Mouse (Mus musculus) adrenal gland, adult (tissue): Measurements from ENCODE around the gene Slc27a4.

Experiments
- DNase-seq, 2 experiments: peaks; one replicate each; pipeline ENCODE4 v3.0.0; 2022 to 2023; ENCODE audit warnings: low spot score in 1 of 2; ENCODE audit not compliant: inconsistent age in 2 of 2

The Slc27a4 gene

DNA sequence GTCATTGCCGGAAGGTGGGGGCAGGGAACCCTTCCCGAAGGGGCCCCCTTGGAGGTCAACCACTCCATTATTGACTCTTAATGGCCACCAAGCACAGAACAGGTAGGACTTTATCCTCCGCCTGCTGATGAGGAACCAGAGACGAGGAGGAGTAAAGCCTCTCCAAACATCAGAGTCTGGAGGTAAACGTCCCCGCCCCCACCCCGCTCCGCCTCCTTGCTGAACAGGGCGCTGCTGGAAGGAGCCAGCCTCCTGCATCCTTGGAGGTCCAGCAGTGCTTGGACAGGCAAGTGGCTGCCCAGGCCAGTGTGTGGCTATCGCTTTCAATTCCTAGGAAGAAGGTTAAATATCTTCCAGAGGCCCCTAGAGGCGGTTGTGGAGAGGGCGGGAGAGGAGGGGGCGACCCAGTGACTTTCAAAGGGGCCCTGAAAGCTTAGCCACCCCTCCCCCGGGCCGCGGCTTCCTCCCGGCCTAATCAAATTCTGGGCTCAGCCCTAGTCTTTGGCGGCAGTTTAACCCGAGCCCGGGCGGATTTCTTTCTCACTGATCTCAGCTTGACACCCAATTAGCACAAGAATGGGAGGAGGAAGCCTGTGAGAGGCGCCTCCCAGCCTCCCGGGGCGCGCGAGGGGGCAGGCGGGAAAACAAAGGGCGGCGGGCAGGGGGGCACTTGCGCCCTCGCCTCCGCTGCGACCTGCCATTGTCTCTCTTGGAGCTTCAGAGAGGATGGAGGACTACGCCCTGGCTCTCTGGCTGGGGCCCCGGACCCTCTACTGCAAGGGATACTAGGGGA lies 17.8 kb downstream of the Slc27a4 start, which contains the start of gene Urm1:
TSS of gene Urm1 (plus strand) at position 51 of the 793 bp plus-strand sequence.
- peak; percentile 55 to 83 for DNase-seq

DNA sequence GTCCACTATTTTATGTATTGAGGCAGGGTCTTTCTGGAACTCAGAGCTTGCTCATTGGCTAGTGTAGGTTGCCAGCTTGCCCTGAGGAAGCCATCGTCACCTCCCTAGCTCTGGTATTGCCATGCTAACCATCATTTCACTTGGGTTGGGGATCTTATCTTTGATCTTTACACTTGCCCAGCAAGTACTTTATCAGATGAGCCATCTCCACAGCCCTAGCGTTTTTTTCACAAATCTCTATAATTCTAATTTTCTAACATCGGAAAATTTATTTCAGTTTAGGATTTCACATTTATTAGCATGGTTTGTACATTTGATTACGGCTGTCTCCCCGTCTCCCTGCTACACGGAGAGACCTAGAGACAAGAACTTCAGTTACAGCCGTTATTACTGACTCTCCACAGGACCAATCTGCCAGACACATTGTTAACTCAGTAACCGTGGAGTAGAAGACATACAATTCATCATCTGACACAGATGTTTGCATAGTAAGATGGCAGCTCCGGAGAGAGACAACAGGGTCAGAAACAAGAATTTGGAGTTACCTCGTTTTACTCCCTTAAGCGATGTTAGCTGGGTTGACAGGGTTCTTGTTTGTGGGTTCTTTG lies 24.0 kb downstream of the Slc27a4 start:
- DNase-seq = no peak

DNA sequence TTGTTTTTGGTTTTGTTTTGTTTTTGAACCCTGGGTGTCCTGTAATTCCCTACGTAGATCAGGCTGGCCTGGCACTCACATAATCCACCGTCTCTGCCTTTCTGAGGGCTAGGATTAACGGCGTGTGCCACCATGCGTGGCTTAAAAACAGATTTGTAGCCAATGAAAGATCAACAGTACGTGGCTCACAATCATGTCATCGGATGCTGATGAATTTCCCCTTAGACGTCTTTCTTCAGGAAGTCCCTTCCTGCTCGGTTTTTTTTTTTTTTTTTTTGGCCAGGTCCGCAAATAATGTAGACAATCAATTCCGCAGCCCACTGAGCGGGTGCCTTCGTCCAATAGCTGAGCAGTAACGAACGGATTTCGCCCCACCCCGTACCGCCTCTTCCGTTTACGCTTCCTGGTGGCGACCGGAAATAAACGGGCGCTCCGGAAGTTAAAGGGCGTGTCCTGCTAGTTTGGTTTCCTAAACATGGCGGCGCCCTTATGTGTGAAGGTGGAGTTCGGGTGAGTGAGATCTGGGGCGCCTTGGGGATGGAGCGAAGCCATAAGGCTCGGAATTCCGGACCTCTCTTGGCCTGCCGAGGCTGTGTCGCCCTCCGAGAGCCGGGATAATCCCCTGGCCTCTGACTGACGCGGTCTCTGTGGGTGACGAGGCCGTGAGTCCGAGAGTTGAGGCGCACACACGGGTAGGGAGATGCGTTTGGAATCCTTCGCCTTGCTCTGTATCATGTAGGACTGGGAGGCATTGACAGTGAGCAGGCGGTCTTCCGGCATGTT lies 24.7 kb downstream of the Slc27a4 start:
- DNase-seq = peak; percentile 97 to 98

DNA sequence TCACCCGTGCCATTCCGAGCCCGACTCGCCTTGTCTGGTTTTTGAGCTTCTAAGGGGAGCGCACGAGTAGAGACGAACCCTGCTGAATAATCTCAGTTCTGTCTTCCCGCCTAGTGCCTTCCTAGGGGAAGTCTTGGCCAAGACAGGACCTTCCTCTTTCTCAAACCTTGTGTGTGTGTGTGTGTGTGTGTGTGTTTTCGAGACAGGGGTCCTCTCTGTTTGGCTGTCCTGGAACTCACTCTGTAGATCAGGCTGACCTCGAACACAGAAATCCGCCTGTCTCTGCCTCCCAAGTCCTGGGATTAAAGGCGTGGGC lies 25.2 kb downstream of the Slc27a4 start:
- DNase-seq = no peak

DNA sequence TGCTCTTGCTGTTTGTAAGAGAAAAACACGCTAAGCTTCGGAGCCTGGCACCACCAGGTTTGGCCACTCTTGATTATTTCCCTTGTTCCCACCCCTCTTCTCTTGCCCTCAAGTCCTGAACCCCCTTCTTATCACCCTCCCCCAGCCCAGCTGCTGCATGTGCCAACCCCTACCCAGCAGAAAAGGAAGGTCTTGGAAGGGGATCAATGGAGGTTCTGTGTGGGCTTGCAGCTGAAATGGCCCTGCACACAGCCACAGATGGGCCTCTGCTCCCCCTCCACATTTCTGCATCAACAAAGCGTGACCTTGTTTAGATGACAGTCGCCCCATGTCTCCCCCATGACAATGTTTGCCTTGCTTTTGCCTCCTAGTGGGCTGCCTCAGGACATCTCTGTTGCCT lies 28.7 kb downstream of the Slc27a4 start:
- DNase-seq = no peak

DNA sequence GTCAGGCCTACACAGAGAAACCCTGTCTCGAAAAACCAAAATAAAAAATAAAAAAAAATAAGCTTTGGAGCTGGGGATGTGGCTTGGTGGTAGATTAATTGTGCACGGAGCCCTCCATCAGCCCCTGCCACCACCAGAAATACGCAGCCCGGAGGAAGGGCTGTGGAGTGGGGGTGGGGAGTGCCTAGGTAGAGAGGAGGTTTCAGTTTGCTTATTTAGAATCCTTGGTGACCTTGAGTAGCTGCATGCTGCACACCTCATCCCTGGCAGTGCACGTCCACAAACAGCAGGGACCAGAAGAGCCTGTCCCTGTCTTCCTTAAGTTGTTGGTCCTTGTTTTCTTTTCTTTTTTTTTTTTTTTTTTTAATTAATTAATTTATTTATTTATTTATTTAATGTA lies 31.4 kb downstream of the Slc27a4 start:
- DNase-seq = no peak

DNA sequence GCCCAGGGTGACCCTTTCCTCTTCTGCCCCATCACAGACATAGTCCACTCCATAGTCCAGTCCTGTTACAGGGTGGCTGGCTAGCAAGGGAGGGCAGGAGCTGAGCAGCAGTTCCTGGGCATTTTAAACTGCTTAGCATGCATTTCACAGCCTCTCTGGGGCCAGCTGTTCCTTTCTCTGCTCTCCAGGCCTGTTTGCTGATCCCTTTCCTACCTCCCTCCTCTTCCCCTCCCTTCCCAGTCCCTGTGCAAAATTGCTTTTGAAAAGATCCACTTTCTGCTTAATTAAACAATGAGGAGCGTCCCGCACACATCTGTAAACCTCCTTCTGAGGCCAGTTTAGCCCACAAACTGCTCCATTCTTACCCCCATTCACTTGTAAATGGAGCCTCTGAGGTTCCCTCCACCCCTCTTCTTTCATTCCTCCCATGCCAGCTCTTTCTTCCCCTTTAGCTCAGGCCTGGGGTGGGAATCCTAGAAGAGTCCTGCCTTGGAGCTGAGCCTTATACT lies 33.0 kb downstream of the Slc27a4 start:
- DNase-seq = no peak

DNA sequence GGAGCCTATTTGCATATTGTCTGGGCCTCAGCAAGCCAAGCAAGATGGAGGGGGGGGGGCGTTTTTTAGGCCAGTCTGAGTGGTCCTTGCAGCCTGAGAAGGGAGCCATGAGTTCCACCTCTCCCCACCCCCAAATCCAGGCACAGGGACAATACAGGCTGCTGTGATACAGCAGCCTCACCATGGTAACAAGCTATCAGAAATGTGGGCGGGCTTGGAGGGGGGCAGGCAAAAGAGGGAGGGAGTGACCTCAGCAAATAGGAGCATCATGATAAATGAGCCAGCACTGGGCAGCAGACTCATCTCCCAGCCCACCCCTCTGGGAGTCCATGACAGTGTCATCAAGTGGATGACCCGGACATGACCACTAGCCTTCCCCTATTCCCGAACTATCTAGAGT lies 37.0 kb downstream of the Slc27a4 start:
- no peak for DNase-seq

DNA sequence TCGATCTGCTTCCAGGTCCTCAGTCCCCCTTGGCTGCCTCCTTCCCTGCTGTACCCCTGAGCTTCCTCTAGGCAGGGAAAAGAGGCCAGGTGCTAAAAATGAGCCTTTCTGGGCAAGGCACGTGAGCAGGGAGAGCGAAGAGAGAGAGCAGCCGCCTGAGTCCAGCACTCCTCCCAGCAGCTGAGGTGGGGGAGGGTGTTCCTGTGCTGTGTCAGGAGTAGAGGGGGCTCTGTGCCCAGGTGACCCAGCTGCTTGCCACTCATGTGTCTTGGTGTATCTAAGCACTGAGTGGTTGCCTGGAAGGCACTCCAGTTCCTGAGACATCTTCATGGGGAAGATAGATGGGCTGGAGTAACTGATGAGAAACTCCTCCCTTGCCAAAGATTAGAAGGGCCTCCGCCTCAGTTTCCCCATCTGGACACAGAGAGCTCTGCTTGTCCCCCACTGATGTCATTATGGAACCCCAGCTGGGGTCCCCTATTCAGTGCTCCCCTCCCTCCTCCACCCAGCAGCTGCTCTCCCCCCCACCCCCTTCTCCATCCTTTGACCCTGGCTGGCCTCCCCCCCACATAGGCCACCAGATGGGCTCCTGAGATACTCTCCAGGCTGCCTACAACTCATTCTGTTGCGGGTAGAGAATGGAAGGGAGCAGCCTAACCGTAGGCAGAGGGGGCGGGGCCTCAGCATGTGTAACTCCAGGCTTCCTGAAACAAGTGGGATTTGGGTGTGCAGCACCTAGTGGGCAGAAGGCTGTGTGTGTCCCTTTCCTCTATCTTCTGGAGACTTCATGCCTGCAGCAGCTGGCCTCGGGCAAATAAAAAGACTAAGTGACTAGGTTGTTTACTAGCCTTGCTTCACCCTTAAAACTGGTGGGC lies 41.0 kb downstream of the Slc27a4 start:
- DNase-seq = no peak

DNA sequence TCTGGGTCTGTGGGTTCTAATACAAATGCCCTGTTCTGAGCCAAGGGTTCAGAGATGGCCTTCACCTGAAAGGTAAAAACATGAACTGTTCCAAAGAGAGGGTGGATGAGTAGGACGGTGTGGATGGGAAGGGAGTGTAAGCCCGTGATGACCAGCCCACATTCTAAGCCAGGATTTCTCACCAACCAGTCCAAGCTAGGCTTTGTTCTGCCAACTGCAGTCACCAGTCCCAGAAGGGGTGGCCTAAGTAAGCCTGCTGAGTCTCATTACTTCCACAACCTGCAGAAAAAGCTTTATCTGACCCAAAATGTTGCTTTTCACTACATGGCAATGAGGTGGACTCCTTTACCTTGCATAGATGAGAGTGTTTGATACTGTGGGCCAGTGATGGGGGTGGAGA lies 41.7 kb downstream of the Slc27a4 start:
- DNase-seq = no peak

DNA sequence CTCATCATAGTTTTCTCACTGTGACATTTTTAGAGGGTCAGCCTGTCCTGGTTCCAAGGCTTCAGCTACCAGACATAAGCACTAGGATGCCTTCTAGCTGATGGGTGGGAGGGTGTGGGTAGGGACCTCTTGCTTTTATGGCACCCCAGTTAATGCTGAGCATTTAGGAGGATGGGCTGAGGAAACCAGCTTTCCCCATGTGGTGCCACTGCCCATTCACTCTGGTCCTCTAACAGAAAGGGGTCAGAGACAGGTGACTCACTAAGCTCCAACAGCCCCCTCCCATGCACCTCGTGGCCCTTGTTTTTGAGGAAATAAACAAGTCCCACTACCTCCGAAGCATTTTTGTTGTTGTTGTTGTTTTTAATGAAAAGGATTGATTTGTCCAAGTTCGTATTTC lies 42.2 kb downstream of the Slc27a4 start:
- DNase-seq = no peak

DNA sequence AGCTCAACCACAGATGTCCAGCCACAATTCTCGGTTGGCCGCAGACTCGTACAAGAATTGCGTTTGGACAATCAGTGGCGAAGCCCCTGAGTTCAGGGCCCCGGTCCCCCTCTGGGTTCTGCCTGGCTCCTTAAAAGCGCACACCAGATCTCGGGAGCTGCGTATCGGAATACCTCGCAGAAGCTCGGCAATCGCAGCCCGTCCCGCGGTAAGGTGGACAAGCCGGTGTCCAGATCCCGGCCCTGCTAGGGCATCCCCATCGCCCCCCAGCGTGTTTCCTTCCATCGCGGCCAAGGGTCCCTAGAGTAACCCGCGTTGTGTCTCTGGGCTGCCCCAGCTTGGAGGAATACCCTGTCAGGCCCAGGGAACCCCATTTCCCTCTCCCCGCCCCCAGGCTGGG lies 43.2 kb downstream of the Slc27a4 start:
- DNase-seq = no peak

DNA sequence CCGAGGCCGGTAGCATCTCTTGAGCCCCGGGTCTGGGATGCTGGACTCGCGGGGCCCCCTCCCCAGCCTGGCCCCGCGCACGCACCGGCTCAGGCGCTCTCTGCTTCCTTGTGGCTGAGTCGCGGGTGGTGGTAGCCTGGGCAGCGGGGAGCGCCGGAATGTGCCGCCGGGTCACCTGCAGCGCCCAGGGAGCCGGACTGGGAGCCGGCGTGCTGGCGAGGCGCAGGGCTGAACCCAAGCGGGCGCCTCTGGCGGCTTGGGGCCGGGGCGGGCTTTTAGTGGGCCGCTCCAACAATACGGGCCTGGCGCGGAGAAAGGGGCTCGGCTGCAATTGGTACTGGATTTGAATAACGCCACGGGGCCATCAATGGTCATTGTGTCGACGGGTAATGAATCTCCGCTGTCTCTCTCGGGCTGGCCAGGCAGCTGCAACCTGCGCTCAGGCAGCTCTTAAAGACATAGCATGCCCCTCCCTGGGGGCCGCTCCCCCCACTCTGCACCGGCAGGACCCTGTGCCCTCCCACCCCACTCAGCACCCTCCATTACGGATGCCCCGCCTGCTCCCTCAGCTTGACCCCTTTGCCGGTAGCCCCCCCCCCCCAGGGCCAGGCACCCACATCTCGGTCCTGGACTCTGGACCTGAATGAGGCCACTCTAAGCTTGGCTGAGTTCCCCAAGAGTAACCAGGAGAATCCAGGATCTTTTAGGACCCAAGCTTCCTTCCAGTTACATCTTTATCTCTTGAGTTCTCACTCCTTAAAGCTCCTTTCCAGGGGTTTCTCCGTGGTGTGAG lies 43.8 kb downstream of the Slc27a4 start:
- DNase-seq = no peak

DNA sequence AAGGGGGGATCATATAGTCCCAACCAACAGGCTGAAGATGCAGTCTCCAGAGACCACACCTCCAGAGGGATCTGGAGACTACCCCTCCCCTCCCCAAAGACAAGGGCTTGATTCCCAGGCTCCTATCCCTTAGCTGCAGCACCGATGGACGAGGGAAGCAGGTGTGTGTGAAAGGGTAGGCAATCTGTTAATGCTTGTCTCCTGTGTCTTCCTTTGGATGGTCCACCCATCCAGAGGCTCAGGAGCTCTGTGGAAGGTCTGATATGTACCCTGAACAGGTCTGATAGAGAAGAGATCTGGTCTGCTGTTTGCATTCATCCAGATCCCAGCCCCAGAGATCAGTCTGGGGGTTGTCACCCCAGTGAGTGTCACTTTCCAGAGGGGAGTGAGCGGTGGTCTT lies 44.5 kb downstream of the Slc27a4 start:
- no peak for DNase-seq

DNA sequence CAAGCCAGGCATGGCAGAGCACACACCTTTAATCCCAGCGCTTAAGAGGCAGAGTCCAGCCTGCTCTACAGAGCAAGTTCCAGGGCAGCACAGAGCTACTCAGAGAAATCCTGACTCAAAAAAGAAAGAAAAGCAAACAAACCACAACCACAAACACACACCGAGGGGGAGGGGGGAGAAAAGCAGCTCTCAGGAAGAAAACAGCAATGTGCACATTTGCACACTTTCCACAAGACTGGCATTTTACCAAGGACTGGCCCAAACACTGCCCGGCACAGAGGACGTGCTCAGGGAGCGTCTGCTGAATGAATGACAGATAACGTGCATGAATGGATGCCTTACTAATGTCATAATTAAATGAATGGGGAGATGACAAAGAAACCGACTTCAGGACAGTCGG lies 46.6 kb downstream of the Slc27a4 start:
- no peak for DNase-seq

DNA sequence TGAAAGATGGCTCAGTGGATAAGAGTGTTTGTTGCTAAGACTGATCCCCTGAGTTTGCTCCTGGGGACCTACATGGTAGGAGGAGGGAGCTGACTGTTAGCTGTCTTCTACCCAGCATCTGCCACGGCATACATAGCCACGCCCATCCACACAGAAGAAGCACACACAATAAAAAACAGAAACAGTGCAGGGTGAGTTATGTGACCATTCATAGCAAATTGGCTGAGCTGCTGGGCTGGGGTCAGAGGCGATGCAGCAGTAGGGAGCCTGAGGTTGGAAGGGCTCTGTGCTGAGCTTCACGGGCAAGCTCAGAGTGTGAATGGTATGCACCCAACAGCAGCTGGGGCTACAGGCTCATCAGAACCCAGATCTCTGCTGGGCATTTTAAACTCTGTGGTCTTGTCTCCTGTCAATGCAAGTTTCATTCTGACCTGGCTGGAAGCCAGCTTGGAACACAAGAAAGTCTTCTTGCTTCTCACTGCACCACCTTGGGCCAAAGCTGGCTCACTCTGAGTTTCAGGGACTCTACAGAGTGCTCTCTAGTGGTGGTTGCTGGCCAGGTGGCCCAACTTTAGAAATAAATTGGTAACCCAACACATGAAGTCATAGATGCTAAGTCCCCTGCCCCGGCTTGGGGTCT lies 47.5 kb downstream of the Slc27a4 start:
- DNase-seq = no peak

DNA sequence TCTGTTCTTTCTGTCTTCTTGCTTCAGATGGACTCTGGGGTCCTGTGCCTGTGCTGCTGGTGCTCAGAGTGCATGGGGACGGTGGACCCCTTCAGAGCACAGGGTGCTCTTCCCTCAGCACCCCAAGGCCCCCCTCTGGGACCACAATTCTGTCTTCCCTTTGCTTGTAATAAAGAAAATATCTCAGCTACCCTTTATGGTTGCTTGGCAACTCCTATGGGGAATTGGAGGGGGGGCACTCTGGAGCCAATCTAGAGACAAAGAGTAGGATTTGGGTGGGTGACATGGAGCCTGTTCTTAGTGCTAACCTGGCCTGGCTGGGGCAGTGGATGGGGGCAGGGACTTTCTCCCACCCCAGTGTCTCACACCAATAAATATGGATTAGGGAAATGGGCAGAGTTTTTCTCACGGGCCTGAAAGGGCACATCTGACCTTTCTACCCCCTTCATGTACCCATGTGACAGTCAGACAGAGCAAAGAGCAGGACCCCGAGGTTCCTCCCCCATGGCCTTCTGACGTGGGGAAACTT lies 50.6 kb downstream of the Slc27a4 start:
- no peak for DNase-seq

DNA sequence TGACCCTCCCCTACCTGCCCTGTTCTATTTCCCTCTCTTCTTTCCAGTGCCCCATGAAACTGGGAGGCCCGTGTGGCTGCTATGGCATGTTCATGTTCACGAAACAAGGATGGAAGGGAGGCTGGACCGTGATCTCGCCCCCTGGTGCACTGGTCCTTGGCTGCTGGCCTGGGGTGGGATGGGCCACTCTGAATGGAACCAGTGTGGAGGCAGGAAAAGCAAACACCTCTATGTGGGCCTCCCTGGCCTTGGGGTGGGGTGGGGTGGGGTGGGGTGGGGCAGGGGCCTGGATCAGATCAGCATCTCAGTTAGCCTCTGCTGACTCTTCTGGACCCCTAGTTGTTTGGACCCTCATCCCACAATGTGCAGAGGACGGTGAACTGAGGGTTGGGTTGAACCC lies 51.3 kb downstream of the Slc27a4 start:
- no peak for DNase-seq

DNA sequence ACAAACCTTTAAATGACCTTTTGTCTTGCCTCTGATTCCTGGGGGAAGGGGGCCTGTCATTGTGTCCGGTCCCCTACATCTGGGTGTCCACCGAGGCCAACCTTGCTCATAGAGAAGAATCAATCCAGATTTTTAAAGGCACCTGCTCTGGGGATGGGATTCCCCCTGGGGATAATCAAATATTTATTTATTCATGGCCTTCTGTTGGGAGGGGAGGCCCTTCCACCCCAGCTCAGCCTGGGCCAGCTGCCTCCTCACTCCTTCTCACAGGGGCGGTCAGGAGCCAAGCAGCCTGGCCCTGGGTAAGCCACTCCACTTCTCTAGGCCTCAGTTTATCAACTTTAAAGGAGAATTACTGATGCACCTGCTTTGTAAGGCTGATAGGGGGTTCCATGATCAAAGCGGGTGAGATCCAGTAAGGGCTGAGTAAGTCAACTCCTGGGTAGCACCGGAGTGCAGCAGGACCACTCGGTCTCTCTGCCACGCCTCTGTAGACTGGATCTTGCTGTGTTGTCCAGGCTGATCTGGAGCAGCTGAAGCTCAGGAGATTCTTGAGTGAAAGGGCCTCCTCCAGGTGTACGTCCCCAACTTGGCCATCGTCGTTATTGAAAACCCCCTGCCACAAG lies 53.3 kb downstream of the Slc27a4 start:
- DNase-seq = no peak
